Mouse (Mus musculus): Measurements from ENCODE around the gene Mbnl2. TPM values are rescaled to one million over a fixed set of nuclear protein-coding genes. Genes with fewer than 3 reads are reported as not detected.

Gene Mbnl2
- total RNA-seq, 2 experiments from 2014 or later: 24.0 to 32.7 TPM

DNA sequence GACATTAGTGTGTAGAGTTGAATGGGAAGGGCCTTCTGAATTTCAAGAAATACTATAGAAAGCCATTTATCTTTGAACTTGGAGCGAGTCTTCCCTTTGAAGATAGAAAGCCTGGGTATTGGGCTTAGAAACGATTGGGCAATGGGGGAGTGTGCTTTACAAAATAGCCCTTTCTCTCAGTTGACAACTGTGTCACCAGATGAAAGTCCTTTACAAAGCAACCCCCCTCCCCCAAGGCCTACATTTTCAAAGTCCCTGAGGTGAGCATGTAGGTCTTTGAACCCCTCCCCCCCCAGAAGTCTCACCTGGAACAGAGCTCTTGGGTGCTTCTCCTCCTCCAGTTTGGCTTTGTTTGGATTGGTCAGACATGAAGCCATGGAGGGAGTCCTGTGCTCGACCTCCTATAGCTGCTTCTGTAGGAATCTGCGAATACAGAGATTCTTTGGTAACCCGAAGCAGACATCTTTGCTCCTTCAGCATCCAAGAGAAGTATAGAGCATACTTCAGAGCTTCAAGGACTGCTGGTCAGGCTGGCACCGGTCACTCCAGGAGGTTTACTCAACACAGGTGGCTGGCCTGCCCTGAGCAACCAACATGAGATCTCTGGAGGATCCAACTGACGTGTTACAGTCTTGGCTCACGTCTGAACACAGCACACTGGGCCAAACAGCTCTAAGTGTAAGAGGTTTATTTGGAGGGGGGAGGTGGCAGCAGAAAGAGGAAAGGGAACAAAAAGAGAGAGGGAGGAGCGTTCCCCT, 43.7 kb downstream of the Mbnl2 start:
- ATAC-seq (replicated peaks; ENCODE audit: low FRiP score, poor library complexity, severe bottlenecking): no peak

DNA sequence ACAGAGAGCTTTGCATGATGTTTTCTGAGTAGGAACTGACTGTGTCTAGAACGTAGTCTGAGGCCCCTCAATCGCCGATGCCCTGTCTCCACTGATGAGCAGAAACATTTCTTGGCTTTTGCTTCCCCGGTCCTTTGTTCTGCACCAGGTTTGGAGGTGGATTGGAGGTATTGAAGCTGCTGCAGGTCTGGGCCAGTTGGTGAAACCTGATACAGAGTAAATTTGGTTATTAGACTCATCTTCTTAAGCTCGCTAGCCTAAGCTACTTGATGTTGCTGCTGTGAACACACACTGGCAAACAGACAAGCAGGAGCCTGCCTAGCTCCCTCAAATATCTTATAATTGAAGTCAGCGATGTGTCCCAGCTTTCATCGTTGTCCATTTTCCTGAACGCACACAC, 46.6 kb downstream of the Mbnl2 start:
- ATAC-seq (replicated peaks; ENCODE audit: low FRiP score, poor library complexity, severe bottlenecking): no peak

DNA sequence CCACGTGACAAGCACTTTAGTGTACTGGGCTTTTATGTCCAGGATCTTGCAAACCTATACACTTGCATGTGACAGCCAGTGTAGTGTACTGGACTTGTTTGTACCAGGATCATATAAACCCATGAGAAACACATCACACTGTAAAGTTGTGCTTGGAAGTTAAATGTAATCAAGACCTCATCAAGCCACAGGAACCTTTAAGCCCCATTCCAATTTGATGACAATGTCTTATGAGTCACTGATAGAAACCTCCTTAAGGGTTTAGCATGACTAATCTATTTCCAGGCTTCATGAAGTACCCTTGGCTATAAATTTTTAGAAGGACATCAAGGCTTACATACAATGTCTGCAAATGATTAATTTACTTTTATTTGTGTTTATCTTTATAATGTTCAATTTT, 47.6 kb downstream of the Mbnl2 start:
- ATAC-seq (replicated peaks; ENCODE audit: low FRiP score, poor library complexity, severe bottlenecking): no peak

DNA sequence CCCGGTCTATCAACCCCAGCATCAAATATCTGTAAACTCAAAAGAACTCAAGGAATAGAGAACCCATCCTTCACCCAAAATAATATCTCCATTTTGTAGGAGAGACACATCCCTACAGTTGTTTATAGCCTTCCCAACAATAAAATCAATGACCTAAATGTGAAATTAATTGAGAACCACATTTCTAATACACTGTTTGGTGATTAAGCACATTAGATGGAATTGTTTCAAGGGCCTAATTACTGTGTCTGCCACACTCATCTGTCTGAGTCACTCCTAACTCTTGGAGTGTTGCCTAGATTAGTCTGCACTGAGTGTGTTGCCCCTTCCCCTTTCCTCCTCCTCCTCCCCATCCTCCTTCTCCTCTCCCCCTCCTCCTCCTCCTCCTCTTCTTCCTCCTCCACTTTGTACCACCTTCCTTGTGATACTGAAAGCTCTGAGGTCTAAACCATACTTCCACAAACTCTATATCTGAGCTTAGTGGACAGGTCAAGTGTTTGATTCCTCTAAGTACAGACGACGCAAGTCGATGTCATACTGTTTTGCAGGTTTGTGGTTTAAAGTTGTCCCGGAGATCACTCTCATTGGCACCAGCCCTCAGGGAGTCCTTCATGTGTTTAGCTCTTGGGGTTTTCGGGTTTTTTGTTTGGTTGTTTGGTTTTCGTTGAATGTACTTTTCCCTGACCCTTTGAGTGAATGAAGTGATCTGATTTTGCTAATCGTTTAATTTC, 48.8 kb downstream of the Mbnl2 start:
- ATAC-seq (replicated peaks; ENCODE audit: low FRiP score, poor library complexity, severe bottlenecking): no peak

DNA sequence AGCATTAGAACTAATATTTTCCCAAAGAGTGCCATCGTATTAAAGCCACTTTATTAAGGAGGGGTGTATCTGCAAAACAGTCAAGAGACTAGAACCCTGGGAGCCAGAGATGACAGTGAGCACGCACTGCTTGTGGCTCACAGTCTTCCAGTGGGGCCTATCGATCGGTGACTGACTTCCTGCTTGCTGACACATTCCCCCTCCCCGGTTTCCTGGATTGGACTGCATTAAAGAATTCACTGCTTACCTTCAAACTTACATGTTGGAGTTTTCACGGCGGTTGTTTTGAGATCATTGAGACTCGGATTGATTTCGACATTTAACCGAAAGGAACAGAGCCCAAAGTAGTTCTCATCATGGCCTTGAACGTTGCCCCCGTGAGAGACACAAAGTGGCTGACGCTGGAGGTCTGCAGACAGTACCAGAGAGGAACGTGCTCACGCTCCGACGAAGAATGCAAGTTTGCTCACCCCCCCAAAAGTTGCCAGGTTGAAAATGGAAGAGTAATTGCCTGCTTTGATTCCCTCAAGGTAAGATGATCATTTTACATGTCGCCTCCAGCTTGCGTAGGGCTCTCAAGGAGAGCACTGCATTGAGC, 49.5 kb downstream of the Mbnl2 start:
- ATAC-seq (replicated peaks; ENCODE audit: low FRiP score, poor library complexity, severe bottlenecking): no peak

DNA sequence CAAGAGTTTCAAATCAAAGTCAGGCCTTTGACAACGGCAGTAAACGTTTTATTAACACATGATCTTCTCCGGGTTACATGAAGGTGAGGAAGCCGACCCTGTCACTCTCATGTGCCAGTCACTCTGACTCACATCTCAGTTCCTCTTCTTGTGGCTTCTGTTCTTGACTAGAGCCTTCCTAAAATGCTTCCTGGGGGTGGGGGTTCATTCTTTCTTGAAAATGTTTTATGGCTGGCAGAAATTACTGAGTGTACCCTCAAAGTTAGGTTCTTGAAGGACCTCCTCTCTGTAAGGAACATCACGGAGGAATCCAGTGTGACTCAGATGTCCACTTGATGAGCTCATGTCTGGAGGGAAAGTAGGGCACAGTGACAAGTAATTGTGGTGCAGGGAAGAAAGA, 50.2 kb downstream of the Mbnl2 start:
- no peak for ATAC-seq (replicated peaks; ENCODE audit: low FRiP score, poor library complexity, severe bottlenecking)

DNA sequence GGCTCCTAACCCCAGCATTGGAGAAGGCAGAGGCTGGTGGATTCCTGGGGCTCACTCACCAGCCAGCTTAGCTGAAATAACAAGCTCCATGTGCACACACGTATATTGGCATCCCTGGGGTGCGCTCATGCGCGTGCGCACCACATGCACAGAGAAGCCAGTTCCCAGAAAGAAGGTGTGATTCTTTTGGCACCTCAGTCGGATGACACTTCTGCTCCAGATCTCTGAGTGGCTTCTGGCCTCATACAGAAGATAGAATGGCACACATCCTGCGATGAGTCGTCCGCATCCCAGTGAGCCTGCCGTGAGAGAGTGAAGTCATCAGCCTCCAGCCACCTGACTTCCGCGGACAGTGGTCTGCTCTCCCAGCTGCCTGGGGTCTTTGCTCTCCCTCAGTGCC, 55.0 kb downstream of the Mbnl2 start:
- ATAC-seq (replicated peaks; ENCODE audit: low FRiP score, poor library complexity, severe bottlenecking): no peak

DNA sequence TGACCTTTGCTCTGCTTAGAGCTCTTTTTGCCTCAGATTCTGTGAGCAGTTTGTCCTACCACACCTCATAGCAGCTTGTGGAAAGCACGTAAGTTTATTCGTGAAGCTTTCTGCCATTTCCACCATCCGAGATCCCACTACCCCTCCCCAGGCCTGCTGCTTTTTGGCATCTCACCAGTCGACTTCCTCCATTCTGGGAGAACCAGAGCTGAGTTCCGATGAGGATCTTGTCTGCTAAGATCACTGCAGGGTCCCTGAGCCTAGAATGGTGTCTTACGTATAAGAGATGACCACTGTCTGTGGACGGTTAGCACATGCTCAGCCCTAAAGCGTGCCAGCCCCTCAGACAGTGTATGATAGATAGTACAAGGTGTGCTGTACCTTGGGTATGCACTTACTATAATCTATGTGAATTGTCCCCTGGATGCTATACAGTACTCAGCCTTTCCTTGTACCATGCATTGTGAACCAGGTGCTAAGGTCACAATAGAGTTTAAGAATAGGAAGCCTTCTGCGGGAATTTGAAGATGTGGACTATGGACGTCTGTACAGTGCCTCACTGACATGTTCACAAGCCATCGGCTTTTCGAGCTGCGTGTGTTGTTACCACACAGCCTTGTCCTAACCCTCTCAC, 55.5 kb downstream of the Mbnl2 start:
- no peak for ATAC-seq (replicated peaks; ENCODE audit: low FRiP score, poor library complexity, severe bottlenecking)

DNA sequence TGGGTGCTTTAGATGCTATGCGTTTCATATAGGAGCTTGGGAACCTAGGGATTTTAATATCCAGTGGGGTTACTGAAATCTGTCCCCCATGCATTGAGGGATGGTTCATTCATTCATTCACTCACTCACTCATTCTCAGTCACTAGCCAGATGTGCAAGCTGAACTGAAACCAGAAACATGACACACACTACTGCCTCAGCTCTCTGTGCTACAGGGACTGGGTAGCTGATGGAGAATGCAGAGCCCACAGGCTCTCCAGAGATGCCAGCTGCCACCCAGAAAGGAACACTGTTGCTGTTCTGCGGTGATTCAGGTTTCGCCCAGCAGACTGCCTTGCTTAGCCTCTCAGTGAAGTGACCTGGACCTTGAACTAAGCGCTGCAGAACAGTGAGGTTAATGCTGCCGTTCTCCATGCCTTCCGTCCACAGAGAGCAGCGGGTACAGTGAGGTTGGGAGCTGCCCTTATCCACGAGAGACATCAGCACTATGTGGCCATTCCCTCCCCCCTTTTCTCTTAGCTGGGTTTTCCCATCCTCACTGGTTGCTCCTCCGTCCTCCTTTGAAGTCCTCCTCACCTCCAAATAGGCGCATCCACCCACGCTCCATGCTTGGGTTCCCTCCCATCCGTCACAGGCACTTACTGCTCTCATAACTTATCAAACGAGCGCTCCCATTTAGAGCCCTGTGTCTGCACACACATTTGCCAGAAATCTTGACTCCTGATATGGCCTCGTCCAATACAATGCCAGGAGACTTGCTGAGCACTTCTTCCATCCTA, 58.2 kb downstream of the Mbnl2 start:
- ATAC-seq (replicated peaks; ENCODE audit: low FRiP score, poor library complexity, severe bottlenecking): no peak

DNA sequence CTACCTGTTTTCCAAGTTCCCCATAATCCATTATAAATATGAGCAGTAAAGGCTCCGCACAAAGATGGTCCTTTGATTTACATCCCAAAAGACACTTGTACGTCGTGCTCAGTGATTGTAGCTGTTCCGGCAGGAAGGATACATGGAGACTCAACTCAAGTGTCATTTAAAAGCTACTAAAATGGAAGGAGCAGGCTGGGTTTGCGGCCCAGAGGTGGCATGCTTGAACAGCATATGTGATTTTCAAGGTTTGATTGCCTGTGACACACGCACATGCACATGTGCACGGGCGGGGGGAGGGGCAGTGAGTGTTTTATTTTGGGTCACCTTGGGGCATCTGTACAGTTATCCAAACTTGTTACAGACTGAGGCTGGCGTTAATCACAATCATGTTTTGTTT, 59.9 kb downstream of the Mbnl2 start:
- no peak for ATAC-seq (replicated peaks; ENCODE audit: low FRiP score, poor library complexity, severe bottlenecking)

DNA sequence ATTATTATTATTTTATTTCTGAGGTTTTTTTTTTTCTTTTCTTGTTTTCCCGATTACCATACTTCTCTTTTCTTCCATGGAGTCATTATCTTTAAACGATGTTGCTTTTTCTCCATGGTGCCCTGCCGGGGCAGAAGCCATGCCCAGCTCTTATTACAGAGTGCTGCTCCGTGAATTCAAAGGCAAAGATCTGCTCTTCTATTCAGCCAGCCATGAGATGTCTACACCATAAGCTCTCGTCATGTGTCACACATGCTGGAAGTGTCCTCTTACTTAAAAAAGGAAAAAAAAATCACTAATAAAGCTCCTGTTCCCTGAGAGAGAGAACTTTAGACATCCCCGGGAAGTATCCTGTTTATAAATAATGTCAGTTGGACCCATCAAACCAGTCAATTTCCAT, 60.4 kb downstream of the Mbnl2 start:
- ATAC-seq (replicated peaks; ENCODE audit: low FRiP score, poor library complexity, severe bottlenecking): no peak

DNA sequence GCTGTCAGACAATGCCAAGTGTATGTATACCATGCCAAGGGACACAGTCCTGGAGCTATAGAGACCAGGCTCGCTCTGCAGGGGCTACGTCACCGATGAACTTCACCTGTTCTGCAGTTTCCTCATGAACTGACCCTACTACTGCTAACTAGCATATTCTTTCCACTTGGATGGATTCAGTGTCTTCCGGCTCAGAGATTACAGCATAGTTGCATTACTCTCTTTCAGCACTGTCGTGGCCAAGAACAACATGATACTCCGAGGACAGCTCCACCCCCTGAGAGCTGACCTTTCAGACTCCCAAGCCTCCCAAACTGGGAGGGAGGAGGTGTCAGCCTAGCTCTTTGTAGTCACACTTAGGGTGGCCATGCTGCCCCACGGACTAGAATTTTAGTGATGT, 60.9 kb downstream of the Mbnl2 start:
- no peak for ATAC-seq (replicated peaks; ENCODE audit: low FRiP score, poor library complexity, severe bottlenecking)

DNA sequence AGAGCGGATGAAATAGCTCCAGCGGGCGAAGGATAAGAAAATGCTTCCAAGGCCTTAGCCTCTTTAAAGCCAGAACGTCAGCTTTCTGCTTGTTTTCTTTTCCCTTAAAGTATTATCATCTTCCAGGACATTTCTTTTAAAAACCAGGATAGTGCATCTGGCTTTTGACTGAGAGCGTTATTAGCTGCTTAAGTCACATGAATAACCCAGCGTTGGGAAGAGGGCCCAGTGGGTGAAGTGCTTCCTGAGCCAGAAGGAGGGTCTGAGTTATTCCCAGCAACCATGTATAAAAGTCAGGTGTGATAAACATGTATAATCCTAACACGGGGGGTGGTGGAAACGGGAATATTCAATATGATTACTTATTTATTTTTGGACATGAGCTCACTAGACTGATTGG, 61.4 kb downstream of the Mbnl2 start:
- no peak for ATAC-seq (replicated peaks; ENCODE audit: low FRiP score, poor library complexity, severe bottlenecking)

DNA sequence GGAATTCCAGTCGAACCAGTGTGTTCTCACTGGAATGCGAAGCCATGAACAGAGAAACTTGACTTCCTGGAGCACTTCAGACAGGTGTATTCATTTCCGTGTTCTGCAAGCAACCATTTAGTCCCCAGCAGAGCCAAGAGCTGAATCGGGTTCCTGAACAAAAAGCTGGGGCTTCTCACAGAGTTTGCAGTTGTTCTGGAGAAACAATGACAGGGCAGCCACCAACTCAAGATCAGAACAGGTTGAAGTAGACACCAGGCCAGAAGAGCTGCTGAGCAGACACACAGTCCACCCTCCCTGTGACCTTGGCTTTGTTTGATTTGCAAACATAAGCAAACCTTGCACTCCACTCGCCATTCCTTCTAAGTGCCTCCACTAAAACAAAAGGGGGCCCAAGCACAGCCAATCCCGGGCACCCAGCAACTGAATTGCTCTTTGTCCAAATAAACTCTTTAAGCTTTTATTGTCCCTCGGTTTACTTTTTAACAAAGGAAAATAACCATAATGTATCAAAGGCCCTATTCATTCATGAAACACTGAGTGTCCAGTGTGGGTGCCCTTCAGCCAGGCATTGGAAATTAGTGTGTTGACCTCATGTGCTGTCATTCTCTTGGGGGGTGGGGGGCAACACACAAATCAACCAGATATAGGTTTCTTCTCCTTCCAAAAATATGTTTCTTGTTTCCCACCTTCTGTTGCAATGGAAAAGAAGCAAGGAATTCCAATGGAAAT, 62.4 kb downstream of the Mbnl2 start:
- no peak for ATAC-seq (replicated peaks; ENCODE audit: low FRiP score, poor library complexity, severe bottlenecking)

DNA sequence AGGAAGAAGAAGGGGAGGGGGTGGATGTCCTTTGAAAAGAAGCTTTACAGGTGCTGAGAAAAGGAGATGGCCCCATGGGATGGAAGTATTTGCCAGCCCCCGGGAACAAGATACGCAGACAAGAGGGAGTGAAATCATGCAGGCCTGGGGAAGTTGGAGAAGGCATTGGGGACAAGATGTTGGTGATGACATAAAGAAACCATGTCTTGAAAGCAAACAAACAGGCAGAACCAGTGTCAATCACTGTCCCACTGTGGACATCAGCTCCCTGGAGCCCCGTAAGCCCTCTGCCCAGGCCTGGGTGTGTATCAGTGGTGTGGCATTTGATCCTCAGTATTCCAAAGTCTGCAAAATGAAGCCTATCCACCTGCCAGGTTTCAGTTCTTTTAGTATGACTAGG, 63.2 kb downstream of the Mbnl2 start:
- ATAC-seq (replicated peaks; ENCODE audit: low FRiP score, poor library complexity, severe bottlenecking): no peak

DNA sequence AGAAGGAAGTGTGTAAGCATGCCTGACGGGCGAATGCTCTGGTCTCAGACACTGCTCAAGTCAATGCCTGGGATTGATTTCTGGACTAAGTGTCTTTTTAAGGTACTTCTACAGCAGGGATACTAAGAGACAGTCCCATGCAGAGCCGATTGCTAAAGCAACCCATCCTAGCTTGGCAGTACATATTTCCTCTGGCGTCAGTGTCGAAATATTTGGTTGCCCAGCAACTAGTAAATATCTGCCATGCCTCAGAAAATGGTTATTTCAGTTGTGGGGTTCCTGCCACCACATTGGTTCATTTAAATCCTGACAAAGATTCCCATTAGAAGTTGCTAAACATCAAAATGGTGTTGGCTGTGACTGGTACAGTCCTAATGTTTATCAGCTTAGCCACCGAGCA, 66.4 kb downstream of the Mbnl2 start:
- ATAC-seq (replicated peaks; ENCODE audit: low FRiP score, poor library complexity, severe bottlenecking): no peak

DNA sequence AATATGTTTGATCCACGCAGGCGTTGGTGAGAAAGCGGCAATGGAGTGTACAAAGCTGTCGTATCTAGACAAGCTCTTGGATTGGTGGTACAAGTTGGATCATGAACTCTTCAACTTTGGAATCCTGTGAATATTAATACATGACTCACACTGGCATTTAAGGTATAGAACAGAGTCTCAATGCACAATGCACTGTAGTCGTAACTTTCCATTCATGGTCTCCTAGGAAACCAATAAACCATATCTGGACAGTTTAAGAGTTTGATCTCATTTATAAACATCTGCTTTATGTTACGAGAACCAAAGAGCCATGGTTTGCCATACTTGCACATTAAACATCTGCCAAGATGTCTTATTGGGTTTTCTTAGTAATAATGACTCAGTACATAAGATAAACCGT, 66.9 kb downstream of the Mbnl2 start:
- no peak for ATAC-seq (replicated peaks; ENCODE audit: low FRiP score, poor library complexity, severe bottlenecking)

DNA sequence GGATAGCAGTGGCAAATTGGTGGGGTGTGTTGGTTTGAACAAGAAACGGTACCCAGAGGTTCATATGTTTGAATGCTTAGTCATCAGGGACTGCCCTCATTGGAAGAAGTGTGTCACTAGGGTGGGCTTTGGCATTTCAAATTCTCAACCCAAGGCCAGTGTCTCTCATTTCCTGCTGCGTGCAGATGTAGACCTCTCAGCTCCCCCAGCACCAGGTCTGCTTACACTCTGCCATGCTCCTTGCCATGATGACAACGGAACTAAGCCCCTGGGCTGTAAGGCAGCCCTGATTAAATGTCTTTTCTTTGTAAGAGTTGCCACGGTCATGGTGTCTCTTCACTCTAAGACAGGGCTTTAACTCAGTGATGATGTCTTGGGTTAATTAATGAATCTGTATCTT, 69.2 kb downstream of the Mbnl2 start:
- ATAC-seq (replicated peaks; ENCODE audit: low FRiP score, poor library complexity, severe bottlenecking): no peak

Data from erythroid progenitor cell, adult 5-6 weeks (primary cell).